Mouse (Mus musculus) skeletal muscle tissue, adult 2 months (tissue): Measurements from ENCODE around the gene Eml4.

Experiments
- DNase-seq: peaks from one replicate; pipeline ENCODE4 v3.0.0-alpha.2; 2012; ENCODE audit warnings: low read depth, low spot score

Eml4 gene

GRCm38 (mm10) chr17:83483784-83484183 is 133.1 kb downstream of the Eml4 start:
- DNase-seq: no peak

- DNase-seq: no peak
Observed at GRCm38 (mm10) chr17:83487762-83488161, 137.0 kb downstream of the Eml4 start.

GRCm38 (mm10) chr17:83498889-83499288 is 148.2 kb downstream of the Eml4 start:
- no peak for DNase-seq

- DNase-seq: no peak
Observed at GRCm38 (mm10) chr17:83499692-83500091, 149.0 kb downstream of the Eml4 start.

GRCm38 (mm10) chr17:83503693-83504092 is 153.0 kb downstream of the Eml4 start:
- no peak for DNase-seq

GRCm38 (mm10) chr17:83512130-83512529 is 161.4 kb downstream of the Eml4 start:
- no peak for DNase-seq

- no peak for DNase-seq
Observed at GRCm38 (mm10) chr17:83513655-83514212, 163.0 kb downstream of the Eml4 start.

- peak; percentile 88 for DNase-seq
Observed at GRCm38 (mm10) chr17:83514213-83514701, 163.5 kb downstream of the Eml4 start.

- no peak for DNase-seq
Observed at GRCm38 (mm10) chr17:83517280-83518015, 166.7 kb downstream of the Eml4 start, which contains the start of gene Cox7a2l. Gene Cox7a2l (minus strand): TSS chr17:83517330.

- no peak for DNase-seq
Observed at GRCm38 (mm10) chr17:83521881-83522280, 171.2 kb downstream of the Eml4 start.

GRCm38 (mm10) chr17:83522590-83523379 is 172.1 kb downstream of the Eml4 start:
- no peak for DNase-seq

- DNase-seq: no peak
Observed at GRCm38 (mm10) chr17:83524753-83525152, 174.0 kb downstream of the Eml4 start.

GRCm38 (mm10) chr17:83525596-83525995 is 174.9 kb downstream of the Eml4 start:
- DNase-seq: no peak

- no peak for DNase-seq
Observed at GRCm38 (mm10) chr17:83526091-83526561, 175.4 kb downstream of the Eml4 start.

- no peak for DNase-seq
Observed at GRCm38 (mm10) chr17:83526624-83527532, 176.1 kb downstream of the Eml4 start.

- DNase-seq: no peak
Observed at GRCm38 (mm10) chr17:83527651-83528381, 177.1 kb downstream of the Eml4 start.
